Mouse (Mus musculus): ENCODE measurements at regions not wholly inside any gene's neighbourhood (a gene's known extent, or its start where the extent isn't known, plus 50 kb on each side); places are given as distances from the start of the nearest gene placed in this dataset.
A peak's percentile ranks its signal among the peaks of the same experiment; 100 is the strongest.

GRCm38 (mm10) chr2:50690120-50691103 is 393.8 kb upstream of the Mmadhc start:
- no peak for DNase-seq

GRCm38 (mm10) chr2:50687672-50688151 is 391.1 kb upstream of the Mmadhc start:
- no peak for DNase-seq

DNA sequence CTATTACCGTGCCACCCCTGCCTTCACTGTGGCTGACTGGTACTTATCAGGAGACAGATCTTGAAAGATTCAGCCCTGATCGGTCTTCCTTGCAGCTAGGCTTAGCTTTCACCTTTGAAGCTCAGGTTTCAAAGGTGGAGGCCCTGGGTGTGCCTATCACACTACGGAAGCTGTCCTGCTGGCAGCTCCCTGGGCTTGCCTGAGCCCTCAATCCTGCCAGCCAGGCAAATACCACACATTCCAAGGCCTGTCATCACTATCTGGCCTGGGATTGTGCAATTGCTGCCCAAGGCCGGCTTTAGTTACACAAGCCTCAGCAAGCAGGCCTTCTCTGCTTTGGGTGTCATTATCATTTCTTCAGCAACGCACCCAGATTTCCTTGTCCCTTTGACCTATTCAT is 390.6 kb upstream of the Mmadhc start:
- peak in 1 of 2 experiments; percentile 5 for DNase-seq

GRCm38 (mm10) chr2:50677456-50677855 is 380.9 kb upstream of the Mmadhc start:
- DNase-seq, result no peak

DNA sequence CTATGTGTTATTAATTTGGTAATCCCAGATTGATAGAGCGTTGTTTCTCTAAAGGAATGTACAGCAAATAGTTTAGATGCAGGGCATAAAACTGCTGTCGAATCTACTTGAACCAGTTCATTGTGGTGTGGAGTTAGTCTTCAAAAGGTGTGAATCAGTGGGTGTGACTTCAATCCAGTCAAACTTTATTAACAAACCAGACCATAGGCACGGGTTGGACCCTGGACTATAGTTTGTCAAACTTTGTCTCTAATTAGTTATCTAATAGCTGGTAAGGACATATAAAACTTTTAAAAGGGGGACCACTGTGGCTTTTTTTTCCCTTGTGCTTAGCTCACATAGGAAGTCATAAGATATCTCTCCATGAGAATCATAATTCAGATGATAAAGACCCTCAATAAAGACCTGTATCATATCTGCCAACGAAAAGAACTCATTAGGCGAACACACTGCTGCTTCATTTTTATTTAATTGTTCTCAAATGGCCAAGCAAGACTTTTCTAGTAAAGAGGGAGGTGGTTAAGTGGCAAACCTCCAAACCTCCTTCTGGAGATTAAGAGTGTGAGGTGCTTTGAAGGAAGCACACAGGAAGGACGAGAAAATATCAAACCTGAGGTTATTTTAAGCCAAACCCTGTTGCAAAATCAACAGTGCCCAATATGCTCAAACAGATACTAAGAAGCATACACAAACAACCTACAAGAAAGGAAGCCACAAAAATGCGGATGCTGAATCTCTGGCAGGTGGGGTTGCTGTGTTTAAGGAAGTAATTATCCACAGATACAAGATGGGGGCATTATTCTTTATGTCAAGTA is 379.3 kb upstream of the Mmadhc start:
- no peak for DNase-seq

DNA sequence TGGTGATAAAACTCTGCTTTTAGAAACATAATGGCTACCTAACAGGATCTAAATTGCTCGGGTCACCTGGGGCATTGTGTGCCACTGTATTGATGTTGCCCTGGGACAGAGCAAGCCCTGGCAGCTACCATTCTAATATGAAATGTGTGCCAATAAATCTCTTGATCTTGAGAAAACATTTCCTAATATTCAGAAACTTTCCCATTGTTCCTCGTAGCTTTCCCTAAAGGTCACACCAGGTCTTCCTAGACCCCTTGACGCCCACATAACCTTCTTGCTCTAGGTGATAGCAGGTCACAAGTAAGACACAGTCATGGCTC is 378.2 kb upstream of the Mmadhc start:
- DNase-seq, result no peak

GRCm38 (mm10) chr2:50674151-50674855 is 377.7 kb upstream of the Mmadhc start:
- DNase-seq, result no peak

GRCm38 (mm10) chr2:50669297-50669696 is 372.7 kb upstream of the Mmadhc start:
- no peak for DNase-seq

DNA sequence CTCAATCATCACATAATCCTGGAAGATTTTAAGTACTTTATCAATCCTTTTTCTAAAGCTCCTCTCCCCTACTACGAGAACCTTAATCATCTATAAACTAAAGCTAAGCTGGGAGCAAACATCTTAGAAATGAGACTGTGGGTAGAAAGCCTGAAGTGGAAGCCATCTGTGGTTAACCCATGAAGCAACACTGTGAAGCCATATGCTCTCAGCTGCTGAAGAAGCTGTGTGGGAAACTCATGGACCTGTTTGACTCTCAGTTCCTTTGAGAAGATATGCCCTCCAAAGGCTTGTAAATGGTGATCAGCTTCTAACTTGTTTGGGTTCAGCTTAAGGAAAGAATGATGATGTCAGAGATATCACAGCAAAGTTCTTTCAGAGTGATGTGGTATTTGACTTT is 372.2 kb upstream of the Mmadhc start:
- no peak for DNase-seq

DNA sequence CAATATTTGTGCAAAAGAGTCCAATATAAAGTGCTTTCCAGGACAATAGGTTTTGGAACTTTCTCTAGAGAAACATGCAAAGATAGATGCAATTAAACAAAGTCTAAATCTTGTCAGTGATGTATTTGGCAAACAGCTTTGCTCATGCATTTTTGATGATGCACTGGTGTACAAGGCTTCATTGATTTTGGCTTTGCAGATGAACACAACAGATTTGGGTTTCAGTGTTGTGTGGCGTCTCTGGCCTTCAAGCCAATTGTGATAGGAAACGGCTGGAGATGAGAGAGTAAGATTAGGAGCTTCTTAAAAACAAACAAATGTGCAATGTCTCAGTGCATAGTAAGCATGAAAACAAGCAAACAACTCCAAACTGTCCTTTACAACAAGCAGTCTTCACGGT is 370.6 kb upstream of the Mmadhc start:
- DNase-seq, result no peak

DNA sequence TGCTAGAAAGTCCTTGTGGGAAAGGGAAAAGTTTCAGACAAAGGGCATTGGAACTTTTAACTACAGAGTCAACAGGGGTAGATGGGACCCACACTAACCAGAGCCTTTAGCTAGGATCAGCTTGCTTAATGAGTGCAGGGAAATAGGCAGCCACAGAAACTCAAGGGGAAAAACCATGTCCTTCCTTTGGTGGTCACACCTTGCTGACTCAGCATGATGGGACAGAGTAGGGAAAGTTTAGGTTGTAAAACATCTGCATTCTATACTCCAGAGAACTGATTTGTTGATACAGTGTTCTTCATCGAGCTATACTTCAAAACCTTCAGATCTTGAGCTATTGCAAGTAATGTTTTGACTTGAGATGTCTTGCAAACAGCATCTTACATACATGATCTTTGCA is 365.9 kb upstream of the Mmadhc start:
- DNase-seq, result no peak

DNA sequence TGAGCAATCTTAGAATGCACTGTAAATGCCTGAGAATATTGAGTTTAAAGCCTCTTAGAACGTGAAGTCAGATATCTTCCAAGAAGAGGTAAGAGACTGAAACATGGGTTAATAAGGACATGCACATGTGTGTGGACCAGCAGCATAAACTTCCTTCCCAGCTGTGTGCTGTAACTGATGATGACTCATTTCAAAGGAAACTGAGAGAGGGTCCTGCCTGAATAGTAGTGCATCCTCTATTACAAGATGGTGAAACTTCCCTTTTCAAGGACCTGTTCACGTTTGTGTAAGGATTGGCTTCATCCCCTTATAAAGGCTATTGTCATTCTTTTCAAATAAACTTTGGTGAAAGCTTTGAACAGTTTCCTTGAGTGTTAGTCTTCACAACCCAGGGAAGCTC is 363.4 kb upstream of the Mmadhc start:
- no peak for DNase-seq

DNA sequence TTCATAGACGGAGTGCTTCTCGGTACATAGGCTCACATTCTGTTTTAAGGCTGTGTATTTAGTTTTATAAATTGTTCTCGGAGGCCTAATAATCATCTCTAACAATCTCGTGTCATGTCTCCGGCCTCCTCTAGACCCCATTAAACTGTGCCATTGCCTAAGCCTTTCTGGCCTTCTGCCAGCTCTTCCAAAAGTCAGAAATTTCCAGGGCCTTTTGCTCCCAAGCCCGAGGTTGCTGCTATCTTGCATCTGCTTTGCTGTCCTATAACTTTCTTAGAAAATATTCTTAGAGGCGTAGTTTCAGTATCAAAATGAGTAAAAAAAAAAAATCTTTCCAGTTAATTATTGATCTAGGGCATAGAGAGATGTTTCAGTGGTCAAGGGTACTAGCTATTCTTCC is 361.2 kb upstream of the Mmadhc start:
- DNase-seq, result no peak

GRCm38 (mm10) chr2:50656351-50656750 is 359.8 kb upstream of the Mmadhc start:
- DNase-seq, result no peak

DNA sequence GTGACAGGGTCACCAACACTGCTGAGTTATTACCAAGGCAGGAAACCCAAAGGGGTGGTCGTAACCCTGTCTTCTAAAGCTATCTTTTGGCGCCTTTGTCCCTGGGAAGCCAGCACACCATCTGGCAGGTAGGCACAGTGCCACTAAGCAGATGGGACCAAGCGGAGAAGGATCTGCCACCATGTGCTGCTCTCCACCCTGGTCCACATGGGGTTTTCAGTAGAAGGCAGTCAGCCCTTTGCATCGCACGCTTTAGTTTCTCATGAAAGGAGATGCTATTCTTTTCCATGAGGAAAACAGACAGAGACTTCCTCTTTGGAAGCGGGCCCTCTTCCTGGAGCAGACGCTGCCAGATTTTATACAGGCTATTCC is 358.3 kb upstream of the Mmadhc start:
- DNase-seq, result no peak

DNA sequence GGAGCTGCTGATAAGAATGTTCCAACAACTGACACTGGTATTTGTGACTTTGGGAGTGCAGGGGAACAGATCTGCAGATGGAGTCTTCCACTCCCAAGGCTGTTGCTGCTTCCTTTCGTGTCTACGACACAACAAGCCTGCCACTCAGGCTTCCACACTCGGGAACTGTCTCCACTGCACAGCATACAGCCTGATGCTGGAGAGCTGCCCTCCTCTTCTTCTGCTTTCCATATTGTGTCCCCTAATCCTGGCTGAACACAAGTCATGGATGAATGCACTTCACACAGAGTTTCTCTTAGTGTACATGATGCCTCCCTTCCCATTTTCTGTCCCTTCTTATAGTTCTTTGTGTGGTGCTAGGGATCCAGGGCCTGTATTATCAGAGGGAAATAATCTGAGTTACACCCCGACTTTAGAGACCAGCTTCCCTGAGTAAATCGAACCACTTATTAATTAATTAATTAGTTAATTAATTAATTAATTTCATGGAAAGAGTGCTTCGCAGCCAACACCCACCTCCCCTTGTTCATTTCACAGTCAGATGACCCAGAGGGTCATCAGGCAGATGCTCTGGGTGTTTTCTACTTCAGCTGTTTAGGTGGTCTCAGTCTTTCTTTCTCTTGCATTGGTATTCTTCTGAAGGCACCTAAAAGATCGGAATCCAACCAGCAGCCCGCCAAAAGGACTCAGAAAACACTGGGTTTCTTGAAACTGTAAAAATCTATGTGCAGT is 357.8 kb upstream of the Mmadhc start:
- no peak for DNase-seq

- DNase-seq, result no peak
Measured at GRCm38 (mm10) chr2:50653121-50653615, 356.6 kb upstream of the Mmadhc start.

DNA sequence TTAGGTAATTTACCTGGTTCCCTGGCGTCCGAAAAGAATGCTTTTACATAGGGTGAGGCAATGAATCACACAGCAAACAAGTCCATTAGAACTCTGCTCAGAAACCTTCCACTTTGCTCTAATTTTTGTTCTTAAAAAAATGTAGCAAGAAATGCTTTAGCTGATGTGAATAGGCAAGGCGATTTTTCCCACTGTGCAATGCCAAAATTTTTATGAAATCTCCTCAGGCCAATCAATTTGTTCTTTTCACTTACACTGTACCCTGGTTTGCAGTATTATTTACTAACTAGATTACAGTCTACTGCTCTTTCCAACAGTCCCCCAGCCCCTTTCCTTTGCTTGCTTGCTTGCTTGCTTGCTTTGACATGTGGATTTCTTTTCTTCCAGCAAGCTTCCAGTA is 353.1 kb upstream of the Mmadhc start:
- no peak for DNase-seq

DNA sequence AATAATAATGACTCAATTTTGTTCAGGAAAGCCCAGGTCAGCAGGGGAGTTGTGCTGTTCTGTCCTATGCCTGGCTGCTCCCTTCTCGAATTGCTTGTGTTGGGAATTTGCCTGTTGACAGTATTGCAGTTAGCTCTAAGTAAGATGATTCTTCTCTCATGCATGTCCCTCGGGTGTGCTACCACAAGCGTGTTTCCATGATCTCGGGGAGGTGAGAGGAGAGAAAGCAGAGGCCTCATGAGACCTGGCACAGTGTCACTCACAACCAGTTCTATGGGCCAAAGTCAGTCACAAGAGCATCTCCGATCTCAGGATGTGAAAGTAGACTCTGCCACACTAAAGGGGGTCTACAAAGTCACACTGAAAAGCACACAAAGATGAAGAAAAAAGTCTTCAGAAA is 346.6 kb upstream of the Mmadhc start:
- no peak for DNase-seq

DNA sequence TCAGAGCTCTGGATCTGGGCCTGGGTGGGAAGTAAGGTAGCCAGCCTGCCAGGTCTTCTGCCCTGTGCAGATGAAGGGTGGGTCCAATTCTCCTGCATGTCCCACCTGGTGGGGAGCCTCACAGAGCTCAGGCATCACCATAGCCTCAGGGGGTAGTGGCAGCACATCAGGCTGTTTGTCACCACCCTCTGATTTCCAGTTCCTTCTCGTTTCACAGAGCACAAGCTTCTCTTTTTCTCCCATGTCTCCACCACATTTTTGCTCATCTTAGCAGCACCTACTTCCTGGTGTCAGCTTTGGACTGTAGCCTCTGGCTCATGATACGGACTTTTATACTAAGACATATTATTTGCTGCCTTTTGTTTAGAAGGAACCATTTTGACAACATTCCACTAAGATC is 345.6 kb upstream of the Mmadhc start:
- no peak for DNase-seq

DNA sequence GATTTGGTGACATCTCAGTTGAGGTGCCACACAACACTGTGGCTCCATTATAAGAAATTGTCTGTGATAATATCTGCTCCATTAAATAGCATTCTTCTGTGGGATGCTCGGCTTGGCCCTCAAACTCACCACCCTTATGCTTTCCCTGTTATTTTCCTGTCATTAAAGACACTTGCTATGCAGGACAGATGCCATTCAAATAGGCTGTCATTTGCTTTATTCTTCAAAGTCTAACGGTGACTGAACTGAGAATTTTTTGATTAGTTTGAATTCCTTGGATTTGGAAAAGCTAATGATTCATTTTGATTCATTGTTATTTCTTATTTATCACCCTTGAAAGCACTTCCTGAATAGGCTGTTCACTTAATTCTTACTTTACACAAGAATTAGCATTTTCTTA is 339.3 kb upstream of the Mmadhc start:
- no peak for DNase-seq

DNA sequence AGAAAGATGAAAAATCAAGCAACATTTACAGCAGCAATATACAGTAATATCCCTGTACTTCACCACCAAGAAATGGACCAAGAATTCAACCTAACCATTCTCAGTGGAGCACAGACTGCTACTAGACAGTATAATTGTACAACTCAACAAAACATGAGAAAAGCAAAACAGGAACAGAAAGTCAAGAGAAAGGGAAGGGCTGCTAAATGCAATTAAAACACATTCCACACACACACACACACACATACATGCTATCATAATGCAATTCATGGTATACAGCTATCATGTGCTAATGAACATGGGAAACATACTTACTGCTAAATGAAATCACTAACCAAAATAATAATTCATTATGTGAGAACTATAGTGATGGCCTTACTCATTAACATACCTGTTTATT is 335.2 kb upstream of the Mmadhc start:
- DNase-seq, result no peak

Measured in thymus, adult 18-20 months (tissue).